Mouse (Mus musculus) frontal cortex, postnatal 36 days (tissue): ENCODE data around the gene Erp27.

Source experiments
- DNase-seq, 2 experiments: peaks; one replicate each; pipeline ENCODE4 v3.0.0; 2022; ENCODE audit warnings: low spot score in 2 of 2

Erp27 gene

DNA sequence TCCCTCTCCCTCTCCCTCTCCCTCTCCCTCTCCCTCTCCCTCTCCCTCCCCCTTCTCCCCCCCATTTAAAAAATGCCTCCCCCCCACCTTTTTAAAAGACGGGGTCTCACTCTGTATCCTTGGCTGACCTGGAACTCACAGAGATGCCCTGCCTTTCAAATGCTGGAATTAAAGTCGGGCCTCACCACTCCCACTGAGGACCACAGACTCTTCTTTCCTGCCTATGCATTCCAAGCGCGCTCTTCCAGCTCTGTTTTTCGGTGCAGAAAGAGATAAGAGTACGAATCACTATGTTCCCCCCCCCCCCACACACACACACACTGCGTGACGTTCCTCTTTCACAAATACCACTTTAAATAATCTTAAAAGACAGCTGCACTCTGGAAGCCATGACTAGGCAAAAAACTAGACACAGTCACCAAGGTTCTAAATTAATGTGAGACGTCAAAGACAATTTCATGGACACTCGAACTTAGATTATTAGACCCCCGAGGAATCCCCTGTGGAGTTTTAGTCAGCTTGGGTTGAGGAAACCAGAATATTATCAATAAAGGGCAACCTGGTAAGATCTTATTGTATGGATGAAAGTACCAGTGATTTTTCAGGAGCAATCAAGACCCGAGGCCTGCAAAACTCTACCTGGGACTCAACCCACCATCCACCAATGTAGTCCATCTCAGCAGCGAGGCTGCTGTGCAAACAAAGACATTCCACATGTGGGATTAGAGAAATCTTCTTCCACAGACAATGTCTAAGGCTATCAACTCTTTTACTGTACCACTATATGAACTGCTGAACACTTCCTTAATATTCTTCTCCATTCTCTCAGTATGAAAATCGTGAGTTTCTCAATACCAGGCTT is 17.6 kb upstream of the Erp27 start:
- DNase-seq: no peak

- DNase-seq: no peak
Measured at GRCm38 (mm10) chr6:136938331-136939126, 16.5 kb upstream of the Erp27 start.

- no peak for DNase-seq
Measured at GRCm38 (mm10) chr6:136937117-136937516, 15.1 kb upstream of the Erp27 start.

DNA sequence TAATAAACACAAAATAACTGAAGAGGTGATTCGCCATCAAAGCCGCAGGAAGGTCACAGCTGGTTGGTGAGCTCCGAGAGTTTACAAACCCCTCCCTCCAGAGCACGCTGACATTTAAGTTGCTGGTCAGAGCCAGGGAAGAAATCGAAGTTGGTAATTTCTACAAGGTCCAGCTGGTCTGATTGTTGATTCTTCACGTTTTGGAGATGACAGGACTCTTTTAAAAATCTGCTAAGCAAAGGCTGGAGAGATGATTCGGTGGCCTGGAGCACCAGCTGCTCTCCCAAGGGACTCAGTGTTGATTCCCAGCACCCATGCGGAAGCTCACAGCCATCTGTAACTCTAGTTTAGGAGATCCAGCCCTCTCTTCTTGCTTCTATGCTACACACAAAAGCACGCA is 14.4 kb upstream of the Erp27 start:
- DNase-seq: no peak

GRCm38 (mm10) chr6:136935233-136935632 is 13.3 kb upstream of the Erp27 start:
- no peak for DNase-seq

DNA sequence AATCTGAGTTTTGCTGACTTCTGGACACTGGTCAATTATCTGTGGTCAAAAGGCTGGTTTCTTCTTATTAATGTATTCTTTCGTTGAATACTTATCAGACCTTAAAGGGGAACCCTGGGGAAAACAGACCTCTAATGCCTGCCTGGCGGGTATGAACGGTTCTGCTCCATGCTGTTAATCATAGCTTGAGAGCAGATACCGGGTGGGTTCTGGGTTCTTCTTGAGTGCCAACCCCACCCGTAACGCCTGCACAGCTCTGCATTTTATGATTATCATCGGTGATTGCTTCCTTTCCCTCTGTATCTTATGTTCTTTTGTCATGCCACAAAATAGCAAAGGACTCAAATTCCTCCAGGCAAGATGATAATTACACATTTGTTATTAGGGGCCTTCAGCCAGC is 12.1 kb upstream of the Erp27 start:
- DNase-seq: no peak

DNA sequence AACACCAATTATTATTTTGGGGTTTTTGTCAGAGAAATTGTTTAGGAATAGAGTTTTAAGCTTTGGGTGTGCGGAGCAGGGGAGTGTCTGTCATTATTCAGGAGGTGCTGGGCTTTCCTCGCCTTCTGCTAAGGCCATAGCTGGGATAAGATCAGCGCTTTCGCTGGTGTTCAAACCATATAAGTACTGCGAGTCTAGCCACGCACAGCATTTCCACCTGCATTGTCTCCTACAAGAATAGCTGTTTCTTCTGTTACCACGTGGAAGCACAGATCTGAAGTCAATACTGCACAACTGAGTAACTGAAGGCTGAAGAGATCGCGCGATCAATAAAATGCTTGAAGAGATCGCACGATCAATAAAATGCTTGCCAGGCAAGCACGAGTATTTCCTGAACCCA is 9.3 kb upstream of the Erp27 start:
- no peak for DNase-seq

GRCm38 (mm10) chr6:136930677-136931076 is 8.7 kb upstream of the Erp27 start:
- no peak for DNase-seq

DNA sequence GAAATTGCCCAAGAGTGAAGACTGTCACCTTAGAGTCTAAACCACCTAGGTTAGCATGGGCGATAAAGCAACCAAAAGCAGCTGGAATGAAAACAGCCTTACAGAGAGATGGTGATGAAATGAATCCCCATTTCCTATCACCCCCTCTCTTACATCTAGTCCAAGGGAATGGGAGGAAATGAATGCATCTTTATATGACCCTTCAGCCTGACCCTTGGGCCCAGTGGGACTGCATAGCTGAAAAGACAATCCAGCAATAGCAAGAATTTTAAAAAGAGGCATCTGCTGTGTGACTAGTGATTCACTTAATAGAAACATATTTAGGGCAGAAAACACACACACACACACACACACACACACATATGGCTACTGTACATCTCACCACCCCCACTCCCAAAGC is 5.6 kb upstream of the Erp27 start:
- no peak for DNase-seq

GRCm38 (mm10) chr6:136925049-136925448 is 3.1 kb upstream of the Erp27 start:
- no peak for DNase-seq

DNA sequence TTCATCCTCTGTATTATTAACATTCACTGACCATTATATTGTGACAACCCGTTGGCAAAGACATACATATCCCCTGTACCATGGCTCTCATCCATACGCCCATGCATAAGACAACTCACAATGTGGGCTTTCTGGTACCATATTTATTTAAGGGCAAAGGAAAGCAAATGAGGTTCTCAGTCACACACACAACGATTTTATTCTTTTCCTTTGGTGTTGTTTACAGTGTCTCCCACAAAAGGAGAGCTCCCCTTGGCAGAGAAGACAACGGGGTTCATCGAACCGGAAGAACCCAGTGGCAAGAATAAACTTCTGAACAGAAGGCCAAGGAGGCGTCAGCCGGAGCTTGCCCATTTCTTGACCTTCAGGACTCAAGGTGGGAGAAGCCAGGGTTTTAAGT is 1.6 kb upstream of the Erp27 start, which contains the start of gene Pde6h:
Pde6h (plus strand) TSS at position 301 of the 400 bp plus-strand sequence.
- DNase-seq: no peak

GRCm38 (mm10) chr6:136922871-136923270 is 891 bp upstream of the Erp27 start:
- no peak for DNase-seq

DNA sequence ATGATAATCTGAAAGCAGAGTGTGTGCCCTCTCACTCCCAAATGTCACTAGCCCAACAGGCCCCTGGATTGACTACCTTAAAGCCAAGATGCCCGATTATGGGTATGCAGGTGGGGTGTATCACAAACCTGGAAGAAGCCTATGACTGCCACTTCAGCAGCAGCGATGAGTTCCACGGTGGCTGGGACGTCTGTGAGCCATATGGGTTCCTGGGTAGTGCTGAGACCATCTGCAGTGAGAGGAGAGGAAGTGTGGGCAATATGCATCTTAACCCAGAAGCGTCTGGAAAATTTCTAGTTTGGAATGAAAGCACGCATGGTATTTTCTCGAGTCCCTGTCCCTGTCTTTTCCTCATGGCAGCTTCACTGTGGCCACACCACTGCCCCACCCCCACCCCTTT is 379 bp downstream of the Erp27 start:
- DNase-seq: no peak

DNA sequence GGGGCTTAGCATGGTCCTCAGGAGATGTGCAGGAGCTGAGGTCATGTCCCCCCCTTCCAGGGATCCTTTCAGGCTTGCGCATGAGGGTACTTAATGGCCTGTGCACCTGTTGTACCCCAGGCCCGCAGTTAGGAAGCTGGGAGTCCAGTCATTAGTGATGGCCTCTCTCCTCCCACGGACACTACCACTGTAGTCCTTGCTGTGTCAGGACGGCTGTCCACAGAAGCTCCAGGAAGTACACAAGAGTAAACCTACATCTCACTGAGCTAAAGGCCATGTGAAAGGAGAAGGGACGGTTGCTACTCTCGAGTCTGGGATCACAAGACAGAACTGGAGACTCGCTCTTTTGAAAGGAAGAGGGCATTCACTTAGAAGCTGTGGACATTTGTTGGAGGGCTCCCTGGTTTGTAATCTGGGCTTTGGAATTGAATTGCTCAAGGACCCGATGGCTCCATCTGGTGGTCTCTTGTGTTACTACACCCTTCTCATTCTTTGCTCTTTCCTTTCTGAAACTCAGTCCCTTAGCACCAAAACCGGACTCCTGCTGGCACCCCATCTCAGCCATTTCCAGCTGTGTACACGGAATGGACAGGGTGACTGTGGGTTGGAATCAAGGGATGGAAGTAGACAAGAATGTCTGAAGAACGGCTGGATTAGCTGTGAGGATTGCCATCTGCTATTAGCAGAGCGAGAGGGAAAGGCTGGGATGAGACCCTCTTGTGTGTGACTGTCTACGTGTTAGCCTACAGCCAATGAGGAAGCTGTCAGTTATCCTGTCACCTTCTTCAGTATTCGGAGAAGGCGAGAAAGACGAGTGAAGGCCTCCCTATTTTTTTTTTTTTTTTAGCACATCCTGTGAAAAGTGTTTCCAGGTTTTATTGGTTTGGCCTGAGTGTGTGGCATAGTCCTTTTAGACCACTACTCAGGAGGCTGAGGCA is 1.4 kb downstream of the Erp27 start:
- peak; percentile 77 to 89 for DNase-seq

DNA sequence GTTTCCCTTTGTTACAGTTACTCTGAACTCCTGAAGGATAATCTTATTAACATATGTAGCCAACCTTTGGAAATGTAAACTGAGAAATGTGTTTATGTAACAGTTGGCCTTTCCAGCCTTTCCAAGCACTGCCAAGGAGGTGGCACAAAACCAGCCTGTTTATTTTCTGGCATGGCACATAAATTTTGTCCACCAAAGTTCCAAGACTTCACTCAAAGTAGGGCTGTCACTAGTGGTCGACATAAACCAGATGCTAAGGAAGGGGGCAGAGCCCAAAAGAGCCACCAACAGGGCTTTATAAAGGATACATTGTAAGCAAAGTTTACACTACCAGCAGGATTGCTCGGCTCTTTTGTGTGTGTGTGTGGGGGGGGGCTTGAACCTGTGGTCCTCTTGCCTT is 4.1 kb downstream of the Erp27 start:
- DNase-seq: no peak

DNA sequence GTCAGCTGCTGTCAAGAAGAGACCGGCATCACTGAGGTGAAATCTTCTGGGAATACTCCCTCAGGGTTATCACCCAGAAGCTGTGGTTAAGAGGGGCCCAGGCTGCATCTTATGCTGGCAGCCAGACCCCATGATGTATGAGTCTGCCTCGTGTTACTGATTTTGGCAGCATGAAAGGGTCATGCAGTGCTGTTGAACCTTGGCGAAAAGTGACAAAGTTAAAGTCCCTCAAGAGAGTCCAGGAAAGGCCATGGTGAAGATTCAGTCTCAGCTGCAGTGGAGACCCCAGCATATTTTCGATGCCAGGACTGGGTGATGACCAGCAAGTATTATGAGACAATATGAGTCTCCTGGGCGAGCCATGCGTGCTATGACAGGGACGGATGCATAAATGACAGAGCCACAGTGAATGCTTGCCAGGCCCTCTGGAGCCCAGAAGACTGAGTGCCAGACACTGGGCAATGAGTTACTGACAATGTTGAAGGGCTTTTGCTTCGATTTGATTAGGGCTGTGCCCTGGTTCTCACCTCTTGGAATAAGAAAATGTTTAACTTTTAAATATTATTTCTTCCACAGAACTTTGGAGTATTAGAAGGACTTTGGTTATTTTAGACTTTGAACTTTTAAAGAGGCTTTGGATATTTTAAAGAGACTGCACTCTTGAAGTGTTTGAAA is 6.1 kb downstream of the Erp27 start:
- DNase-seq: no peak

GRCm38 (mm10) chr6:136914234-136914633 is 7.7 kb downstream of the Erp27 start:
- no peak for DNase-seq

DNA sequence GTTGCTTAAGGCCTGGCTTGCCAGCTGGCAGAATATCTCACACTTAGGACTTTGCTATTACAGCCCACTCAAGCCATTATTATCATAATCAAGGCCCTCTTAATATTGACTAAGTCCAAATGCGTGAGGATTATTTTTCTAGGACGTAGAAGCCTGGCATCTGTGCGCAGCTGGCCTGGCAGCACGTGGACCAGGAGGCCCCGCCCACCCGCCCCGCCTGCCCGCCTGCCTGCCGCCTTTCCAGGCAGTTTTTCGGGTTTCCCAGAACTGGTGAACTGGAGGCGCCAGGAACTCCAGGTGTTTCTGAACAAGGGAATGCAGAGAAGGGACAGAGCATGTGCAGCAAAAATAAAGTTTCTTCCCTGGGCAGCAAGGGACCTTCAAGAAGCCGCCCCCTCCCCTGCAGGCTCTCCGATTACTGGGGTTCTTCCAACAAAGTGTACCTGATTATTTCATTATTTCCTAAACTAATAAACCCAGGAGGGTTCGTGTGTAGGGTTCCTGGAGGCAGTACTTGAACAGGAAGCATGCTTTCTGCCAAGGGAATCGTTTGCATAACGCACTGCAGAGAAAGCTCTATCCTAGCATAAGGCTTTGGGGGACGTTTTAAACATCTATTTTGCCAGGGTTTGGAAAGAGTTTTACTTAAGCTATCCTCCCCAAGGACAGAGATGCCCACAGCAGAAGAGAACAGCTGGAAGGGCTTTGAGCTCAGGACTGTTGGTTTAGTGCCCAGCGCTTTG is 8.4 kb downstream of the Erp27 start:
- DNase-seq: no peak

- DNase-seq: no peak
Measured at GRCm38 (mm10) chr6:136912751-136913265, 9.2 kb downstream of the Erp27 start.

- no peak for DNase-seq
Measured at GRCm38 (mm10) chr6:136910247-136910890, 11.6 kb downstream of the Erp27 start.
